Mouse (Mus musculus) CH12F3 (cell line): Measurements from ENCODE around the gene Kirrel3.

ENCODE experiments used
- in situ Hi-C: fragments of 300-500 bp; cut with MboI; formaldehyde crosslinking; loops from 2 replicates; pipeline ENCODE4 v1.14.3; 2020; ENCODE audit warnings: low sequenced_read_pairs

The Kirrel3 gene

GRCm38 (mm10) chr9:34801662-34802061 is 316.0 kb downstream of the Kirrel3 start:
- in situ Hi-C loops = no loop called here

DNA sequence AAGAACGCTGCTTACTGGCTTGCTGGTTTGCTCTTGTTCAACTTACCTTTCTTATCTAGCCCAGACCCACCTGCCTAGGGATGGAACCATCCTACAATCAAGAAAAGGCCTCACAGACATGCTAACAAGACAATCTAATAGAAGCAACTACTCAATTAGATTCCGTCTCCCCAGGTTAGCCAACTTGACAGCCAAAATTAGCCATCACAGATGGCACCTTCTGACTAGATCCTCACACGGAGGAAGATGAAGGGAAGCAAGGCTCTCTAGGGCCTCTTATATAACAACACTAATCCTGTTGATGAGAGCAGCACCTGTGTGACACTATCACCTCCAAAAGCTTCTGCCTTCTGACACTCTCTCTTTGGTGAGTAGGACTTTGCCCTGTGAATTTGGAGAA is 321.2 kb downstream of the Kirrel3 start:
- in situ Hi-C loops = no loop called here

- in situ Hi-C loops = no loop called here
These were observed 324.4 kb downstream of the Kirrel3 start for GRCm38 (mm10) chr9:34809993-34810513.

- in situ Hi-C loops = no loop called here
These were observed 332.8 kb downstream of the Kirrel3 start for GRCm38 (mm10) chr9:34818325-34818976.

- in situ Hi-C loops = no loop called here
These were observed 338.8 kb downstream of the Kirrel3 start for GRCm38 (mm10) chr9:34824358-34825088.

GRCm38 (mm10) chr9:34825089-34825400 is 339.4 kb downstream of the Kirrel3 start:
- in situ Hi-C loops = no loop called here

GRCm38 (mm10) chr9:34825402-34826008 is 339.8 kb downstream of the Kirrel3 start:
- in situ Hi-C loops = no loop called here

DNA sequence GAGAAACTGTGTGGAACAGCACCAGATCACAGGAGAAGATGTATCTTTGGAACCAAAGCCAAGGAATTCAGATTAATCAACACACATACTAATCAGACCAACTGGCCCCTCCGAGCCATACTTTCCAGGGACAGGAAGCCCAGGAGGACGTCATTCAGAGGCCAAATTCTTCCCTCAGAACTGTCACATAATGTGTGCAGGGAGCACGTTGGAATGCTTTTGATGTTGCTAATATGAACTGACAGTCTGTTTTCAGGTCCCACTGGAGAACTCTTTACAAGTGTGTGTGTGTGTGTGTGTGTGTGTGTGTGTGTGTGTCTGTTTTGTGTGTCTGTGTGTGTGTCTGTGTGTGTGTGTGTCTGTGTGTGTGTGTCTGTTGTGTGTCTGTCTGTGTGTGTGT is 345.0 kb downstream of the Kirrel3 start:
- in situ Hi-C loops = no loop called here

GRCm38 (mm10) chr9:34836801-34837200 is 351.1 kb downstream of the Kirrel3 start:
- in situ Hi-C loops = no loop called here

- in situ Hi-C loops = no loop called here
These were observed 352.2 kb downstream of the Kirrel3 start for GRCm38 (mm10) chr9:34837700-34838462.

DNA sequence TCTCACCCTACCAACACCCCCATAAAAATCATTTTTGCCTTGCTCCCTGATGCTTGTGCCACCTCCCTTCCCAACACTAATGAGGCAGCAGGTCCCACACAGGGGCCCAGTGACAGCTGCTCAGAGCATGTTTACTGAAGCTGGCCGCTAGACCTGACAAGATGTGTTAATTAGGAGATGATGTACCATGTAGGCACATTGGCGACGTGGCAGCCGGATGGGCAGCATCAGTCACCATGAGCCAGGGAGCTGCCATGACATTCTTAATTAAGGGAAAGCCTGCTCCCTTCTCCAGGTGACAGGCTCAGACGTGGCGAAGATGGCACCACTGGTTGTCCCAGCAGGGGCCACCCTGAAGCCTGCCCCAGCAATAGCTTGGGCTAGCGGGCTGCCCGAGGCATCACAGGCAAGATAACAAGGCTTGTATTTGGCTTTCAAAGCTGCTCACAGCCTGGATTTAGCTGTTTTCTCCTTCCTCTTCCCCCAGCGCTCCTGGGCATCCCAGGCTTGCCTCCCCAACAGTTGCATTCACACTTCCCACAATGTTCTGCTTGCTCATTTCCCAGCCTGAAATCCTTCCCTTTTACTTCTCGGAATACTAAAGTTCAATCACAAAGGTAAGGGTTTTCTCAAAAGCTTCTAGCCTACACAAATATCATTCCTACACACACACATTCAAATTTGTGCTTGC is 357.7 kb downstream of the Kirrel3 start:
- in situ Hi-C loops = no loop called here

- in situ Hi-C loops = no loop called here
These were observed 360.7 kb downstream of the Kirrel3 start for GRCm38 (mm10) chr9:34846440-34846839.

DNA sequence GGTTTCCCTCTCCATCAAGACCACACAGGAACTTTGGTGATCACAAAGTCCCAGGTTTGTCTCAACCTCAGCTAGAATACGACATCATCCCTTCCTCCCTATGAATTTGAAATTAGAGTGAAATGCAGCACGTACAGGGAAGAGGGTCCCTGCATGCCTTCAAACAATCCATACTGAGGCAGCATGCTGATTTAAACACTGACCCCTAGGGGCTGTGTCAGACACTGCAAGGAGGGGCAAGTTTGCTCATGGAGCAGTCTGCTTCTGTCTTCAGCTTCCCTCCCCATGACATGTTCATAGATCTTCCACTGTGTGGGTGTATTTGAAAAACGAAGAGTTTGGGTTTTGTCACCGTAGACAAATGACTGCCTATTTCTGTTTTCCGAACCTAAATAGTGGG is 362.0 kb downstream of the Kirrel3 start:
- in situ Hi-C loops = no loop called here

- in situ Hi-C loops = no loop called here
These were observed 365.4 kb downstream of the Kirrel3 start for GRCm38 (mm10) chr9:34851136-34851535.

- in situ Hi-C loops = no loop called here
These were observed 371.9 kb downstream of the Kirrel3 start for GRCm38 (mm10) chr9:34857575-34857974.

DNA sequence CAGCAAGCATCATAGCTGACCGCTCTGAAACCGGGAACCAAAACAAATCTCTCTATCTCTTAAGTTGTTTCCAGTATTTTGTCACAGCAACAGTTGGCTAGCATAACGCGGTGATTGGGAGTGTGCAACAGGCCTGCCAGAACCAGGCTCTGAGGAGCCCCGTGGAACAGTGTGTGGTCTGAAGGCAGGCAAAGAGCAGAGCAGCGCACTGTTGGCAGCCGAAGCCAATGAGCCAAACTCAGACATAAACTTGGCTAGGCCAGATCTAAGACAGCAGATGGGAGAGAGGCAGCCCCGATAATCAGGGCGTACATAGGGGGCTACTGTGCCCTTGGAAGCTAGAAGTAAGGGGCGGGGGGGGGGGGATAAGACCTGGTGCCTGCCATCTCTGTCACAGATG is 372.4 kb downstream of the Kirrel3 start:
- in situ Hi-C loops = no loop called here

- in situ Hi-C loops = no loop called here
These were observed 375.2 kb downstream of the Kirrel3 start for GRCm38 (mm10) chr9:34860934-34861333.

DNA sequence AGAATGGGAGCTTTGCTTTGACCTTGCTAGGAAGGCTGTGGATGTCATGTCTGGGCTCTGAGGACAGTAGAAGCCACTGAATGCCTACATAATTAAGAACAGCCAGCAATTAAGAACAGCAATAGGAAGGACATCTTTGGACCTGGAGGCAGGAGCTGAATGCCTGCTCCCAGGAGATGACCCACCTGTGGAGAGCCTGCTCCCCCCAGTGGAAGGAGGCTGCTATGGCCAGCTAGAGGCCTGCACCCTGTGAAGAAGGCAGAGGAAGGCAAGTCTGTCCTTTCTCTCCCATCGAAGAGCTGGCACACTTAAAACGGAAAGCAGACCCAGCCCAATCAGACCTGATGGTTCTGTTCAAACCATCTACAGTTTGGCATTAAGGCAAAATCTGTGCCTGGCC is 376.1 kb downstream of the Kirrel3 start:
- in situ Hi-C loops = no loop called here

- in situ Hi-C loops = no loop called here
These were observed 379.9 kb downstream of the Kirrel3 start for GRCm38 (mm10) chr9:34865606-34866005.

DNA sequence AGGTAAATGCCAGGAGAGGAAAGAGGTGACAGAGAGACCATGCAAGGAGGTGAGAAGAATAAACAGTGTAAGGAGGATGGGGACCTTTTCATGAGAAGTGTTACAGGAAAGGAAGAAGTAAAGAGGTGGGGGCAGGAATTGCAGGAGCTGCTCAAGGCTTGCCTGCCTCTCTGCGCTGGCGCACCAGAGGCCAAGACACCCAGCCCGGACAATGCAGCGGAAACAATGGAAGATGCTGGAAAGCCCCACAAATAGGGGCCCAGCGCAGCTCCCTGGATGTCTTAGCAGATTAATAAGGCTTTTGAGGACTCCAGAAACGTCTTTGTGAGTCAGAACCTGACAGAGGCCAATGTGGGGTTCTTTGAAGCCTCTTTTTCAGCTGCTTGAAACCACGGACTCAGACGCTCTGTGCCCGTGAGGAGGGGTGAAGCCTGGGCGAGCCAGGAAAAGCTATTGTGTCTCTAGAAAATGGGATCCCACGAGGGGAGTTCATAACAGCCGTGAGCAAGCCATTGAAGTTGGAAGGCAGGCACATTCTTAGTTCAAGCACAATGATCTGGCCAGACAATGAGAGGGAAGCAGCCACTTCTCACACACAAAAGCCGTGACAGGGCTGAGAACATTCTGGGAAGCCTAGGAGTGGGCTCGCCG is 385.7 kb downstream of the Kirrel3 start:
- in situ Hi-C loops = no loop called here
